Mouse (Mus musculus) MEL (cell line): ENCODE measurements around the gene Gm20388.

Source experiments
- CTCF ChIP-seq, 3 experiments: IDR thresholded peaks in 2 of 3; conservative IDR thresholded peaks in 1 of 3; 2 replicates each; pipeline ENCODE4 v1.5.1; 2011 to 2012; ENCODE audit warnings: low read length in 3 of 3, low read depth in 2 of 3, mild to moderate bottlenecking in 2 of 3, improper control_type of control experiment in 1 of 3, inconsistent platforms in 1 of 3, mixed read lengths in 1 of 3, moderate library complexity in 1 of 3; ENCODE audit not compliant: control insufficient read depth in 1 of 3, insufficient read depth in 1 of 3, poor library complexity in 1 of 3, severe bottlenecking in 1 of 3
- E2F4 ChIP-seq: IDR thresholded peaks from 2 replicates; pipeline ENCODE4 v1.6.1; 2011; ENCODE audit warnings: low read depth, low read length, improper control_type of control experiment, borderline replicate concordance
- GABPA ChIP-seq: IDR thresholded peaks from 2 replicates; pipeline ENCODE4 v1.6.1; 2012; ENCODE audit warnings: low read depth, mild to moderate bottlenecking, inconsistent platforms, low read length, improper control_type of control experiment, moderate library complexity
- GATA1 ChIP-seq: IDR thresholded peaks from 2 replicates; pipeline ENCODE4 v1.6.1; 2011; ENCODE audit warnings: low read depth, low read length, improper control_type of control experiment
- MAFK ChIP-seq: IDR thresholded peaks from 2 replicates; pipeline ENCODE4 v1.6.1; 2011; ENCODE audit warnings: low read depth, mild to moderate bottlenecking, low read length, improper control_type of control experiment, borderline replicate concordance
- MAX ChIP-seq: IDR thresholded peaks from 2 replicates; pipeline ENCODE4 v1.6.1; 2011; ENCODE audit warnings: low read length, improper control_type of control experiment
- POLR2A ChIP-seq, 2 experiments: IDR thresholded peaks; 2 replicates each; pipeline ENCODE4 v1.6.1; 2011 to 2012; ENCODE audit warnings: low read length in 2 of 2, mild to moderate bottlenecking in 2 of 2, control low read depth in 1 of 2, improper control_type of control experiment in 1 of 2, low read depth in 1 of 2, moderate library complexity in 1 of 2; ENCODE audit not compliant: control insufficient read depth in 1 of 2, insufficient read depth in 1 of 2, poor library complexity in 1 of 2
- POLR2AphosphoS5 ChIP-seq: IDR thresholded peaks from 2 replicates; pipeline ENCODE4 v1.6.1; 2012; ENCODE audit warnings: low read depth, borderline replicate concordance, mild to moderate bottlenecking, inconsistent platforms, low read length, moderate library complexity, mixed read lengths
- RCOR1 ChIP-seq: IDR thresholded peaks from 2 replicates; pipeline ENCODE4 v1.6.1; 2012; ENCODE audit warnings: low read depth, mild to moderate bottlenecking, inconsistent platforms, low read length, improper control_type of control experiment
- TCF12 ChIP-seq: IDR thresholded peaks from 2 replicates; pipeline ENCODE4 v1.6.1; 2014; ENCODE audit warnings: low read depth, mild to moderate bottlenecking, inconsistent platforms, low read length, improper control_type of control experiment, moderate library complexity
- USF1 ChIP-seq: IDR thresholded peaks from 2 replicates; pipeline ENCODE4 v1.6.1; 2014; ENCODE audit warnings: low read depth, mild to moderate bottlenecking, inconsistent platforms, low read length, improper control_type of control experiment, moderate library complexity
- ZKSCAN1 ChIP-seq: IDR thresholded peaks from 2 replicates; pipeline ENCODE4 v1.6.1; 2012; ENCODE audit warnings: low read depth, mild to moderate bottlenecking, inconsistent platforms, low read length, improper control_type of control experiment, moderate library complexity

DNA sequence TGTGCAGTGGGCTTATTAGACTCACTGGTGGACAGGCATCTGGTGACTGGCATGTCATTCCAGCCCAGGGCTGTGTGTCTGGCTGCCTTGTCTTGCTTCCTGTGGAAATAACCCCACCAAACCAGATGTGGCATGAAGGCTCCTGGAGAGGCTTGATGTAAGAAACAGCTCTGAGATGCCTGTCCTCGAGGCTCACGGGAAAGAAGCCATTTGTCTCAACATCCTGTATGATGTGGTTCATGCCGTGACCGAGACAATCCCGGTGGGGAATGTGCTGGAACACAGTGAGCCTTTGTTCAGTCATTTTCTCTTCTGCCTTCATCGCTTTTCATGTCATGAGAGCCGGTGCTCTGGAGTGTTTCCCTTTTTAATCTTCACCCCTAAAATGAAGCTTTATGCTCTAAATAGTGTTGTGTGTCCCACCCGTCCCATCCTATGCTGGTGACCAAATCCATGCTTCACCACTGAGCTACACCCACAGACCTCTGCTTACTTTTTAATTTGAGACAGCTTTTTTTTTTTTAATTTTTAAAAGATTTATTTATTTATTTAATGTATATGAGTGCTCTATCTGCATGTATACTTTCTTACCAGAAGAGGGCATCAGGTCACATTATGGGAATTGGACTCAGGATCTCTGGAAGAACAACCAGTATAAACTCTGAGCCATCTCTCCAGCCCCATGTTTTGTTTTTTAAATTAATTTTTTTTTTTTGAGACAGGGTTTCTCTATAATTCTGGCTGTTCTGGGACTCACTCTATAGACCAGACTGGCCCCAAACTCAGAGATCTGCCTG, 2054.3 kb downstream of the Gm20388 start:
- no peak for TF ChIP-seq POLR2A (IDR thresholded peaks at IDR 0.05; ENCODE audit: control insufficient read depth in 1 of 2, insufficient read depth in 1 of 2, low read depth in 1 of 2, low read length in 2 of 2, poor library complexity in 1 of 2)
- no peak; a peak in 1 of 6 replicates for TF ChIP-seq CTCF (IDR thresholded peaks at IDR 0.05 in 2 of 3, conservative IDR thresholded peaks at IDR 0.05 in 1 of 3; ENCODE audit: control insufficient read depth in 1 of 3, insufficient read depth in 1 of 3, low read depth in 2 of 3, low read length in 3 of 3, poor library complexity in 1 of 3, severe bottlenecking in 1 of 3)
- TF ChIP-seq POLR2AphosphoS5, result no peak
- TF ChIP-seq MAX, result no peak
- no peak for TF ChIP-seq USF1
- no peak for TF ChIP-seq GABPA
- TF ChIP-seq ZKSCAN1, result no peak
- no peak for TF ChIP-seq E2F4
- TF ChIP-seq TCF12, result no peak
- no peak for TF ChIP-seq GATA1
- no peak for TF ChIP-seq MAFK
- no peak for TF ChIP-seq RCOR1
